Mouse (Mus musculus): Measurements from ENCODE around the gene Zranb1. TPM values are rescaled to one million over a fixed set of nuclear protein-coding genes. Genes with fewer than 3 reads are reported as not detected.

Zranb1 gene
- polyA plus RNA-seq, 1 experiment from 2014 or later = 17.3 TPM

Other genes starting within 250 kb of the Zranb1 start
- 16.4 and 17.2 TPM in 2 replicates for gene Fam53b, start 117.3 kb upstream of the Zranb1 start, polyA plus RNA-seq (2014; fragmentation: Nextera tagmentation; extraction: Ambion mirVana)
- gene Eef1akmt2, start 78.5 kb upstream of the Zranb1 start, polyA plus RNA-seq (2014; fragmentation: Nextera tagmentation; extraction: Ambion mirVana) = 74.1 and 76.7 TPM in 2 replicates
- gene Abraxas2, start 71.9 kb upstream of the Zranb1 start, polyA plus RNA-seq (2014; fragmentation: Nextera tagmentation; extraction: Ambion mirVana) = 38.0 and 41.4 TPM in 2 replicates
- 165 and 169 TPM in 2 replicates for gene Fgfr2, start 192.2 kb downstream of the Zranb1 start, polyA plus RNA-seq (2014; fragmentation: Nextera tagmentation; extraction: Ambion mirVana)
- gene Ctbp2, start 193.2 kb downstream of the Zranb1 start, polyA plus RNA-seq (2014; fragmentation: Nextera tagmentation; extraction: Ambion mirVana) = 117 and 120 TPM in 2 replicates